ENCODE assay signal across 8 mouse cellular contexts in the genomic region with DNA sequence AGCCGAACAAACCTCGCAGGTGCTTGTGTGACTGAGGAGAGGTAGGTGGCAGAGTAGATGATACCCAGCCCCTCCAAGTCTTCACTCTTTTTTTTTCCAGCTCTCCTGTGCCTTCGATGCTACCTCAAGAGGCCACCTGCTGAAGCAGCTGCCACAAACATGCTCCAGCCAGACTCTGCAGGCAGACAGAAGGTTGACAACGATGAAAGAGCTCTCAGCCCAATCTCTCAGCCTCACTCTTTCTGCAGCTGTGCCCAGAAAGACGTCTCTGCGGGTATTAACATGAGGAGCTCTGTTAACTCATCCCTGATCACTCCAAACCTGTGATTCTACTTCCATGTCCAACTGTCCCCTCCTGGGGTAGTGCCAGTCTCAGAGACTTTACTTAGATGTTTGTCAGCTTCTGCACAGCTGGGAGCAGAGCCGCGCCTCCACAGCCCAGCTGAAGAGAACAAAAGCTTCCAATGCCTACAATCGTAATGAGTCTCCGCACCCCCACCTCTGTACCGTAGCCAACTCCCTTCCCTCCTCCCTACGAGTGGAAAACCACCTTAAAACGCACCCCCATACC.
DNase-seq lines count a peak whose midpoint lies in the region; ATAC-seq and TF ChIP-seq lines count a peak whose summit lies in the region.

No protein-coding gene starts in this region.

- peak overlapping the region; percentile 26 for H3K4me3 ChIP-seq in embryonic facial prominence, embryonic 11.5 days (ENCODE audit: low read depth, low read length)
- peak overlapping the region; percentile 48 for H3K4me3 ChIP-seq in left cerebral cortex, adult 2 months
- peak overlapping the region; percentile 34 for H3K4me3 ChIP-seq in midbrain, embryonic 11.5 days (ENCODE audit: low read depth, low read length)

- H3K27me3 ChIP-seq in embryonic facial prominence, embryonic 11.5 days (ENCODE audit: control insufficient read depth, insufficient read depth, low read length), result no peaks in the 10 kb centered on the region; the same call in 1 of the 2 replicates
- H3K27me3 ChIP-seq in midbrain, embryonic 11.5 days (ENCODE audit: control insufficient read depth, insufficient read depth, low read length), result no peaks in the 10 kb centered on the region

- peak; percentile 60; the same call in 1 of the 2 replicates for ATAC-seq in embryonic facial prominence, embryonic 11.5 days (replicated peaks; ENCODE audit: insufficient number of reproducible peaks, low FRiP score, low TSS enrichment, low read depth)
- ATAC-seq in midbrain, embryonic 11.5 days (ENCODE audit: low FRiP score), result peak; percentile 84

- intact Hi-C loops in left cerebral cortex, adult 2 months (cut with DNase I), result loop anchor here (2.0 to 5.0 kb wide), 3 partner anchors 53 to 183 kb away; no protein-coding TSS in a partner anchor

- H3K36me3 ChIP-seq in embryonic facial prominence, embryonic 11.5 days (replicated peaks; ENCODE audit: control insufficient read depth, insufficient read depth, low read depth, low read length), result no peaks in the 10 kb centered on the region
- H3K36me3 ChIP-seq in midbrain, embryonic 11.5 days (ENCODE audit: control insufficient read depth, insufficient read depth, low read length), result no peaks in the 10 kb centered on the region

- DNase-seq in cerebellum, postnatal 25 days, result peak; percentile 22 to 23
- DNase-seq in cerebellum, adult 9-10 months, result no peak
- DNase-seq in embryonic facial prominence, embryonic 11.5 days (ENCODE audit: low spot score), result peak; percentile 45
- peak; percentile 17 for DNase-seq in heart, postnatal 4 days
- peak; percentile 48 to 54 for DNase-seq in left cerebral cortex, adult 2 months (ENCODE audit: extremely low spot score in 1 of 2, low spot score in 2 of 2)
- DNase-seq in midbrain, embryonic 11.5 days (ENCODE audit: low spot score, missing footprints), result peak; percentile 93
- DNase-seq in spleen, adult 18-20 months, result no peak
- DNase-seq in spleen, postnatal 10 days (ENCODE audit: low spot score in 2 of 2), result no peak

- WGBS in embryonic facial prominence, embryonic 11.5 days, result 10% methylated on average over 13 of the region's 13 CpGs
- 9% methylated on average over 13 of the region's 13 CpGs for WGBS in midbrain, embryonic 11.5 days

- H3K9me3 ChIP-seq in embryonic facial prominence, embryonic 11.5 days (replicated peaks; ENCODE audit: control insufficient read depth, low read length), result no peaks in the 10 kb centered on the region
- no peaks in the 10 kb centered on the region for H3K9me3 ChIP-seq in midbrain, embryonic 11.5 days (ENCODE audit: control insufficient read depth, low read length)

- H3K4me2 ChIP-seq in embryonic facial prominence, embryonic 11.5 days (ENCODE audit: low read depth, low read length), result peak overlapping the region; percentile 58
- H3K4me2 ChIP-seq in midbrain, embryonic 11.5 days, result peak overlapping the region; percentile 71

- H3K9ac ChIP-seq in embryonic facial prominence, embryonic 11.5 days (replicated peaks; ENCODE audit: low read length), result peak overlapping the region; percentile 54
- H3K9ac ChIP-seq in midbrain, embryonic 11.5 days (ENCODE audit: low read length), result peak overlapping the region; percentile 76

- TF ChIP-seq CTCF in left cerebral cortex, adult 2 months (IDR thresholded peaks at IDR 0.05), result no peak

- H3K27ac ChIP-seq in embryonic facial prominence, embryonic 11.5 days (replicated peaks; ENCODE audit: low read depth, low read length), result no peak overlapping the region
- peak overlapping the region; percentile 48 for H3K27ac ChIP-seq in left cerebral cortex, adult 2 months
- no peak overlapping the region for H3K27ac ChIP-seq in midbrain, embryonic 11.5 days (ENCODE audit: low read depth, low read length)

- no peaks in the 10 kb centered on the region for H3K4me1 ChIP-seq in embryonic facial prominence, embryonic 11.5 days (ENCODE audit: control insufficient read depth, insufficient read depth, low read length)
- H3K4me1 ChIP-seq in midbrain, embryonic 11.5 days (ENCODE audit: control insufficient read depth, insufficient read depth, low read length), result peaks cover 4% of the 10 kb centered on the region

Comparison
In these comparisons a context has a peak if more than half of its experiments do, and no peak if none do; other contexts are left out.
1. DNase-seq: peak in cerebellum, postnatal 25 days (2 of 2), embryonic facial prominence, embryonic 11.5 days (single experiment), heart, postnatal 4 days (single experiment), left cerebral cortex, adult 2 months (2 of 2) and midbrain, embryonic 11.5 days (single experiment); none in cerebellum, adult 9-10 months (single experiment), spleen, adult 18-20 months (0 of 2) and spleen, postnatal 10 days (0 of 2).
2. Peak in every context shown above with its lines, with median percentiles within 50 percentile points of each other: H3K4me3 ChIP-seq.